Mouse (Mus musculus) C2C12 (cell line): ENCODE measurements around the gene Acot11. TPM values are rescaled to one million over a fixed set of nuclear protein-coding genes. Genes with fewer than 3 reads are reported as not detected.

Source experiments
- H3K27me3 ChIP-seq: one replicate; pipeline ENCODE4 v1.6.1; 2011; ENCODE audit not compliant: control insufficient read depth, insufficient read depth, insufficient read length
- H3K36me3 ChIP-seq: one replicate; pipeline ENCODE4 v1.6.1; 2011; ENCODE audit not compliant: control insufficient read depth, insufficient read depth
- H3K4me3 ChIP-seq: one replicate; pipeline ENCODE4 v1.5.1; 2011; ENCODE audit warnings: mild to moderate bottlenecking, control low read depth; ENCODE audit not compliant: poor library complexity, insufficient read depth, severe bottlenecking
- H3K79me2 ChIP-seq: one replicate; pipeline ENCODE4 v1.6.1; 2011; ENCODE audit not compliant: control insufficient read depth, insufficient read depth
- H3K79me3 ChIP-seq: one replicate; pipeline ENCODE4 v1.6.1; 2011; ENCODE audit warnings: low read depth, control low read depth
- H3ac ChIP-seq: one replicate; pipeline ENCODE3; 2011; ENCODE audit warnings: low read depth; ENCODE audit not compliant: control insufficient read depth, insufficient read length
- CEBPB ChIP-seq: IDR thresholded peaks from one replicate; pipeline ENCODE4 v1.6.1; 2011; ENCODE audit warnings: low read depth, mild to moderate bottlenecking, control low read depth, moderate library complexity
- CTCF ChIP-seq: IDR thresholded peaks from one replicate; pipeline ENCODE4 v1.5.1; 2011; ENCODE audit not compliant: control insufficient read depth, insufficient read depth, insufficient read length
- FOSL1 ChIP-seq: IDR thresholded peaks from one replicate; pipeline ENCODE4 v1.8.0; 2011; ENCODE audit warnings: mild to moderate bottlenecking, low read length; ENCODE audit not compliant: poor library complexity, insufficient read depth, severe bottlenecking
- MYOG ChIP-seq: IDR thresholded peaks from one replicate; pipeline ENCODE4 v1.6.1; 2011; ENCODE audit not compliant: control insufficient read depth, insufficient read length; ENCODE audit errors: extremely low read depth
- USF1 ChIP-seq: IDR thresholded peaks from one replicate; pipeline ENCODE4 v1.6.1; 2011; ENCODE audit warnings: low read depth, mild to moderate bottlenecking, control low read depth, moderate library complexity
- polyA plus RNA-seq: library from polyadenylated mRNA; unstranded; fragments of >200 nt; fragmentation: generic; extraction: Trizol; gene quantifications from one replicate; pipeline ENCODE4 v1.2.1, GENCODE M21; 2012; ENCODE audit warnings: missing spikeins

Gene Acot11
- polyA plus RNA-seq, 1 experiment: 0.54 TPM

DNA sequence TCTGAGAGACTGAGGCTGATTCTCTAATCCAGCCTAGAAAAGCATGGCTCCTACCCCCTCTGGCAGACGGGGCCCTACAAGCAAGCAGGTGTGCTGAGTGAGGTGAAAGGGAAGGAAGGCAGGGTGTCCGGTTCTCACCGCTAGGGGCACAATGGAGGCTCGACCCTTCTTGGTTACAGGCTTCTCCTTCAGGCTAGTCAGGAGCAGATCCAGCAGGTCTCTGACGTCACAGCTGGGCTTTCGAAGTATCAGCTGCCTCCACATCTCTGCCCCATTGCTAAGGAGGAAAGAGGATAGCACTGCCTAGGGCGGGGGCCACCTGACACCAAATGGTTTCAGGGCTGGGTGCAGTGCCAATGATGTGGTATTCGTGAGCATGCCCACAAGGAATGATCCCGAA lies 104.8 kb downstream of the Acot11 start:
- Histone ChIP-seq H3K27me3 (peaks cover 50% of the 10 kb centered on the region), H3K79me3 (no peaks in the 10 kb centered on the region), H3ac (no peak overlapping the region), H3K79me2 (no peaks in the 10 kb centered on the region), H3K36me3 (no peaks in the 10 kb centered on the region), H3K4me3 (no peak overlapping the region)
- no peak for TF ChIP-seq CEBPB
- TF ChIP-seq FOSL1: no peak
- TF ChIP-seq CTCF: peak; percentile 53
- no peak for TF ChIP-seq USF1
- TF ChIP-seq MYOG: no peak

Other genes with a start within 250 kb of the Acot11 start
- gene Dhcr24, start 244.0 kb downstream of the Acot11 start, polyA plus RNA-seq: 113 TPM
- not detected for gene Lexm, start 187.8 kb downstream of the Acot11 start, polyA plus RNA-seq
- gene Ttc22, start 182.6 kb downstream of the Acot11 start, polyA plus RNA-seq: not detected
- gene Pars2, start 153.9 kb downstream of the Acot11 start, polyA plus RNA-seq: 7.6 TPM
- gene Ttc4, start 126.1 kb downstream of the Acot11 start, polyA plus RNA-seq: 24.7 TPM
- gene Mroh7, start 74.1 kb downstream of the Acot11 start, polyA plus RNA-seq: not detected
- gene Fam151a, start 71.1 kb downstream of the Acot11 start, polyA plus RNA-seq: not detected
- 74.7 TPM for gene Ssbp3, start 105.7 kb upstream of the Acot11 start, polyA plus RNA-seq